Mouse (Mus musculus) B cell, adult 62 days (primary cell): ENCODE results near the gene Bpifb2. TPM values are rescaled to one million over a fixed set of nuclear protein-coding genes. Genes with fewer than 3 reads are reported as not detected.

Experiments
- total RNA-seq: library from RNA; stranded (reverse); gene quantifications from 4 replicates; pipeline ENCODE4 v1.2.4, GENCODE M21; 2023

Gene Bpifb2
- total RNA-seq, result not detected in 4 replicates

GRCm38 (mm10) chr2:153874745-153875144 is at the start of gene Bpifb2:
Bpifb2 (plus strand) TSS chr2:153875045.

GRCm38 (mm10) chr2:153870984-153871383 is 3.9 kb upstream of the Bpifb2 start, which contains the start of gene Sun5:
Sun5 (minus strand) TSS chr2:153871084.

GRCm38 (mm10) chr2:153900088-153900487 is 25.2 kb downstream of the Bpifb2 start, which contains the start of gene Bpifb6:
Bpifb6 (plus strand) TSS chr2:153900388.

GRCm38 (mm10) chr2:153917930-153918329 is 43.1 kb downstream of the Bpifb2 start, which contains the start of gene Bpifb3:
Bpifb3 (plus strand) TSS chr2:153918230.

GRCm38 (mm10) chr2:153937843-153938242 is 63.0 kb downstream of the Bpifb2 start, which contains the start of gene Bpifb4:
Bpifb4 (plus strand) TSS chr2:153938212.

Other genes with a start within 250 kb of the Bpifb2 start
- gene Commd7, start 242.3 kb upstream of the Bpifb2 start, total RNA-seq, result 31.9 to 35.9 TPM (median 35.7 TPM) in 4 replicates
- 6.9 to 8.7 TPM (median 8.3 TPM) in 4 replicates for gene Dnmt3b, start 225.6 kb upstream of the Bpifb2 start, total RNA-seq
- gene Dnmt3c, start 178.4 kb upstream of the Bpifb2 start, total RNA-seq, result not detected in 4 replicates
- gene Mapre1, start 133.8 kb upstream of the Bpifb2 start, total RNA-seq, result 148 to 157 TPM (median 152 TPM) in 4 replicates
- gene Efcab8, start 95.1 kb upstream of the Bpifb2 start, total RNA-seq, result 1.0 to 1.3 TPM (median 1.2 TPM) in 4 replicates
- gene Sun5, start 4.0 kb upstream of the Bpifb2 start, total RNA-seq, result not detected in 4 replicates
- not detected in 4 replicates for gene Bpifb6, start 25.3 kb downstream of the Bpifb2 start, total RNA-seq
- not detected in 4 replicates for gene Bpifb3, start 43.2 kb downstream of the Bpifb2 start, total RNA-seq
- gene Bpifb4, start 63.2 kb downstream of the Bpifb2 start, total RNA-seq, result not detected in 4 replicates
- gene Bpifa6, start 99.9 kb downstream of the Bpifb2 start, total RNA-seq, result not detected in 4 replicates
- gene Bpifa2, start 133.2 kb downstream of the Bpifb2 start, total RNA-seq, result not detected in 4 replicates